Mouse (Mus musculus) kidney, embryonic 14.5 days (tissue): ENCODE results near the gene Fscn3. TPM values are rescaled to one million over a fixed set of nuclear protein-coding genes. Genes with fewer than 3 reads are reported as not detected.
A peak's percentile ranks its signal among the peaks of the same experiment; 100 is the strongest.

Source experiments
- ATAC-seq: fragments of 200-750 bp; cut with Nextera tagmentation; 2 replicates; pipeline ENCODE4 v1.8.0; 2017; ENCODE audit warnings: moderate number of reproducible peaks, mild to moderate bottlenecking, moderate TSS enrichment, moderate library complexity; ENCODE audit not compliant: low FRiP score, low TSS enrichment
- H3K27ac ChIP-seq: fragments of 300-500 bp; sonication (generic); 2 replicates; pipeline ENCODE4 v1.5.1; 2014; ENCODE audit warnings: low read depth, mild to moderate bottlenecking, low read length, moderate library complexity, mixed read lengths
- H3K27me3 ChIP-seq: fragments of 300-500 bp; sonication (generic); 2 replicates; pipeline ENCODE4 v1.6.1; 2014; ENCODE audit warnings: mild to moderate bottlenecking, low read length; ENCODE audit not compliant: control insufficient read depth, insufficient read depth
- H3K36me3 ChIP-seq: fragments of 300-500 bp; sonication (generic); 2 replicates; pipeline ENCODE4 v1.6.1; 2014; ENCODE audit warnings: low read length, mixed read lengths; ENCODE audit not compliant: control insufficient read depth, insufficient read depth
- H3K4me1 ChIP-seq: fragments of 300-500 bp; sonication (generic); 2 replicates; pipeline ENCODE4 v1.6.1; 2014; ENCODE audit warnings: low read length, mixed read lengths; ENCODE audit not compliant: control insufficient read depth, insufficient read depth
- H3K4me2 ChIP-seq: fragments of 300-500 bp; sonication (generic); replicated peaks from 2 replicates; pipeline ENCODE4 v1.6.1; 2014; ENCODE audit warnings: low read depth, mild to moderate bottlenecking, low read length
- H3K4me3 ChIP-seq: fragments of 300-500 bp; sonication (generic); 2 replicates; pipeline ENCODE4 v1.5.1; 2014; ENCODE audit warnings: mild to moderate bottlenecking, low read length
- H3K9ac ChIP-seq: fragments of 300-500 bp; sonication (generic); 2 replicates; pipeline ENCODE4 v1.6.1; 2014; ENCODE audit warnings: low read depth, mild to moderate bottlenecking, low read length, moderate library complexity
- H3K9me3 ChIP-seq: fragments of 300-500 bp; sonication (generic); 2 replicates; pipeline ENCODE4 v1.6.1; 2016; ENCODE audit warnings: low read length; ENCODE audit not compliant: control insufficient read depth
- WGBS: fragments of 180-500 bp; shearing (Covaris S2); extraction: QIAGEN DNeasy Blood & Tissue Kit; methylation state at CpG from one replicate; pipeline ENCODE4 v1.1.7; 2014; 5-methylcytosine and 5-hydroxymethylcytosine counted together
- polyA plus RNA-seq: library from polyadenylated mRNA; unstranded; fragments of >200 nt; fragmentation: Nextera tagmentation; extraction: Ambion mirVana; gene quantifications from 2 replicates; pipeline ENCODE4 v1.2.1, GENCODE M21; 2014

The Fscn3 gene
- polyA plus RNA-seq, 1 experiment from 2014 or later = not detected

DNA sequence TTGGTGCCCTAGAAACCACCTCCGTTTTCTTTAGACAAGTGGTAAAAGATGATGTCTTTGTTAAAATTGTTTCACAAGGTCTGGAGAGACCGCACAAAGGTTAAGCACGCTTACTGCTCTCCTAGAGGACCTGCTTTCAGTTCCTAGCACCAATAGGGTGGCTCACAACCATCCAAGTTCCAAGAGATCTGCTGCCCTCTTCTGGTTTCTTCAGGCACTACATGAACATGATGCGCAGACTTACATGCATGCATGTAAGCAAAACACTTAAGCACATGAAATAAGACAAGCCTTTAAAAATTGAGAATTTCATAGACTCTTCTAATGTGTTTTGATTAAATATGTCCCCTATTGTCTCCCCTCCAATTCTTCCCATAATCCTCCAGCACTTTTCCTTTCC lies 27.8 kb upstream of the Fscn3 start:
- no peak for ATAC-seq
- no peak overlapping the region for H3K9ac ChIP-seq
- 92% methylated on average over 4 of the region's 4 CpGs for WGBS
- H3K4me2 ChIP-seq = no peak overlapping the region
- H3K27ac ChIP-seq = no peak overlapping the region
- H3K27me3 ChIP-seq = peaks cover 22% of the 10 kb centered on the region; the same call in 1 of the 2 replicates
- no peaks in the 10 kb centered on the region for H3K4me1 ChIP-seq
- peaks cover 5% of the 10 kb centered on the region; the same call in 1 of the 2 replicates for H3K9me3 ChIP-seq
- H3K36me3 ChIP-seq = no peaks in the 10 kb centered on the region
- no peak overlapping the region for H3K4me3 ChIP-seq

DNA sequence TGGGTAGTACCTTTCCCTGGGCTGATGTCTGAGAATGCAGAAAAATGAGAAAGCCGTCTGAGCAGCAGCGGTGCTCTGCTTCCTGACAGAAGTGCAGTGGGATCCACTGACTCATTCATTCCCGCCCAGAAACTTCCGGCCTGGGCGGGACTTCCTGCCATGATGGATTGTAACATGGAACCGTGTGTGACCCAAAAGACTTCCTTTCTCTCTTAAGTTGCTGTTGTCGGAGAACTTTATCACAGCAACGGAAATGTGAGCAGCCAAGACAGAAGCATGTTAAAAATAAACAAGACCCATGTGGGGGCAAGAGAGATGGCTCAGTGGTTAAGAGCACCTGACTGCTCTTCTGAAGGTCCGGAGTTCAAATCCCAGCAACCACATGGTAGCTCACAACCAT lies 17.5 kb upstream of the Fscn3 start:
- Histone ChIP-seq H3K9me3 (no peaks in the 10 kb centered on the region), H3K4me2 (no peak overlapping the region), H3K4me1 (no peaks in the 10 kb centered on the region), H3K27ac (no peak overlapping the region), H3K4me3 (no peak overlapping the region), H3K27me3 (no peaks in the 10 kb centered on the region), H3K36me3 (peaks cover 1% of the 10 kb centered on the region; the same call in 1 of the 2 replicates), H3K9ac (no peak overlapping the region)
- no peak for ATAC-seq
- WGBS = 76% methylated on average over 9 of the region's 9 CpGs

DNA sequence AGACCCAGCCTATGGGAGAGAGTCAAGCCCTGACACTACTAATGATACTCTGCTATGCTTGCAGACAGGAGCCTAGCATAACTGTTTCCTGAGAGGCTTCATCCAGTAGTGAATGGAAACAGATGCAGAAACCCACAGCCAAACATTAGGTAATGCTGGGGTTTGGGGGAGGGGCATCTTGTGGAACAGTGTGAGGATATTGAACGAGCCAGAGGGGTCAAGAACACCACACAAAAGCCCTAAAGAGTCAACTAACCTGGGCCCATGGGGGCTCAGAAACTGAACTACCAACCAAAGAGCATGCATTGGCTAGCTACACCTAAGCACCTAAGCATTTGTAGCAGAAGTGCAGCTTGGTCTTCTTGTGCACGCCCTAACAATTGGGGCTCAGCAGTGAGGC lies 16.4 kb upstream of the Fscn3 start:
- no peaks in the 10 kb centered on the region for H3K4me1 ChIP-seq
- no peak overlapping the region for H3K27ac ChIP-seq
- H3K9ac ChIP-seq = no peak overlapping the region
- no peaks in the 10 kb centered on the region for H3K27me3 ChIP-seq
- H3K4me3 ChIP-seq = no peak overlapping the region
- 88% methylated on average over 2 of the region's 2 CpGs for WGBS
- no peaks in the 10 kb centered on the region for H3K9me3 ChIP-seq
- peaks cover 9% of the 10 kb centered on the region for H3K36me3 ChIP-seq
- no peak overlapping the region for H3K4me2 ChIP-seq
- no peak for ATAC-seq

DNA sequence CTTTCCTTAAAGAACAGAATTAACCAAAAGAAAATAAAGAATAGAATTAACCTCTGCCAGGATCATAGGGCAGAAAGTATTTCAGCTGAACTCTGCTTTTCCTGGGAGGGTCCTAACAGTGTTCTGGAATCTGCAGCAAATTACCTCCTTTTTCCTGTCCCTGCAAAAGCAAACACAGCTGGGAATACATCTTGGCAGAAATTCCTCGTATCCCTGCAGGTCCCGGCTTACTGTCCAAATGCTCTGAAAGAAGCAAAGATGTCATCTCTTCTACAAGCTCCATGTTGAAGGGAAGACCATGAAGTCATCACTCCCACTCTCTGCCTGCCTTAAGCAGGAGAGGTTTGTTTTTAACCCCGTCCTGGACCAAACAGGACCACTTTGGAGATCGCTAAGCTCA lies 10.6 kb upstream of the Fscn3 start:
- Histone ChIP-seq H3K27ac (no peak overlapping the region), H3K4me1 (peaks cover 28% of the 10 kb centered on the region), H3K36me3 (peaks cover 32% of the 10 kb centered on the region), H3K4me3 (no peak overlapping the region), H3K9me3 (no peaks in the 10 kb centered on the region), H3K4me2 (no peak overlapping the region), H3K9ac (no peak overlapping the region), H3K27me3 (no peaks in the 10 kb centered on the region)
- 61% methylated on average over 4 of the region's 4 CpGs for WGBS
- ATAC-seq = no peak

DNA sequence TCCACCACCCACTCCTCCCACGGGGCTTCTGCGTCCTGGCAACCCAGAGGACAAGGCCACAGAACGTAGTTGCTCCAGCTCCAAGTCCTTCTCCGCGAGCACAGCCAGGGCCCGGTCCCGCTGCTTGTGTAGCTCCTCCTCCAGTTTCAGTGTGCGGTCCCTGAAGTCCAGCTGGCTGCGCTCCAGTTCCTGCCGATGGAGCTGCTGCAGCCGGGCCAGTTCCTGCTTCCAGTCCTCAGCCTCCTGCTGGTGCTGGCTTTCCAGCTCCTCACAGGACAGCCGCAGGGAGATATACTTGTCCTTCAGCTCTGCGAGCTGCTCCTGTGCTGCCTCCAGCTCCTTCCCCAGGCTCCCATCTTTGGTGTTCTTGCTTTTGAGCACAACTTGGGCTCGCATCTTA lies 9.1 kb upstream of the Fscn3 start:
- Histone ChIP-seq H3K9ac (no peak overlapping the region), H3K4me2 (peak overlapping the region; percentile 15; the same call in 1 of the 2 replicates), H3K4me1 (peaks cover 30% of the 10 kb centered on the region), H3K27ac (no peak overlapping the region), H3K9me3 (no peaks in the 10 kb centered on the region), H3K27me3 (no peaks in the 10 kb centered on the region), H3K36me3 (peaks cover 32% of the 10 kb centered on the region), H3K4me3 (no peak overlapping the region)
- 66% methylated on average over 14 of the region's 14 CpGs for WGBS
- no peak for ATAC-seq

DNA sequence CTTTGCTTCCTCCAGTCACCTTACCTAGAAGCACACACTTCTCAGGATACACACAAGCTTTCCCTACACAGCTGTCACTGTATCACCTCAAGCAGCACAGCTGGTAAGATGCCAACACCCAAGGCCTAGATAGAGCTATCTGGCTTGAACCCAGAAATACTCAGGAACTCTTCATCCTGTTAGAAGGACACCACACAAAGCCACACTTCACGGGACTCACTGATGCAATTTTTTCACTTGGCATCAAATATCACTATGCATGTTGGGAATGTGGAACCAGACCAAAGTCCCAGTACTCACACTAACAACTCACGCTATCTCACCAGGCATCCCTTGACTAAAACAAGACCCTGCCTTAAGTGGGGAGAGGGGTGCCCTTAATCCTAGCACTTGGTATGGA lies 7.9 kb upstream of the Fscn3 start:
- H3K9me3 ChIP-seq = no peaks in the 10 kb centered on the region
- no peak overlapping the region for H3K27ac ChIP-seq
- no peak for ATAC-seq
- H3K4me2 ChIP-seq = no peak overlapping the region
- peaks cover 30% of the 10 kb centered on the region for H3K4me1 ChIP-seq
- H3K27me3 ChIP-seq = no peaks in the 10 kb centered on the region
- no peak overlapping the region for H3K4me3 ChIP-seq
- H3K36me3 ChIP-seq = peaks cover 32% of the 10 kb centered on the region
- no peak overlapping the region for H3K9ac ChIP-seq
- WGBS = 77% methylated on average over 2 of the region's 2 CpGs

DNA sequence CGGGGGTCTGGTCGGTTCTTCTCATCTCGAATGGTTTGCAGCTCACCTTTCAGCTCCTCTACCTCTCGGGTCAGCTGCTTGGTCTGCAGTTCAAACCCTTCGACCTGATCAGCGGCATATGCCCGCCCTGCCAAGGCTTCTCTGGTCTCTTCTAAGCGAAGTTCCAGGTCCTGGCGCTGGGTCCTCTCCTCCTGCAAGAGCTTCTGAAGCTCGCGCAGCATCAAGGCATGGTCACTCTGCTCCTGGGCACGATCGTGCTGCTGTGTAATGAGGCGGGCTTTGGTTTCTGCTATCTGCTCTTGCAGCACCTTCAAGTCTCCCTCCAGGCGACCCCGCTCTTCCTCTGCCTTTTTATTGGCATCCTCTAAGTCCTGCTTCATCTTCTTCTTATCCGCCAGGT lies 7.2 kb upstream of the Fscn3 start:
- H3K9ac ChIP-seq = 0 out of 2 replicates have a peak overlapping the region, but pooled peaks have one; percentile 0
- H3K36me3 ChIP-seq = peaks cover 27% of the 10 kb centered on the region
- no peak overlapping the region for H3K27ac ChIP-seq
- peaks cover 30% of the 10 kb centered on the region for H3K4me1 ChIP-seq
- WGBS = 80% methylated on average over 17 of the region's 17 CpGs
- H3K9me3 ChIP-seq = no peaks in the 10 kb centered on the region
- H3K27me3 ChIP-seq = no peaks in the 10 kb centered on the region
- ATAC-seq = no peak
- H3K4me3 ChIP-seq = peak overlapping the region; percentile 71
- peak overlapping the region; percentile 75 for H3K4me2 ChIP-seq

DNA sequence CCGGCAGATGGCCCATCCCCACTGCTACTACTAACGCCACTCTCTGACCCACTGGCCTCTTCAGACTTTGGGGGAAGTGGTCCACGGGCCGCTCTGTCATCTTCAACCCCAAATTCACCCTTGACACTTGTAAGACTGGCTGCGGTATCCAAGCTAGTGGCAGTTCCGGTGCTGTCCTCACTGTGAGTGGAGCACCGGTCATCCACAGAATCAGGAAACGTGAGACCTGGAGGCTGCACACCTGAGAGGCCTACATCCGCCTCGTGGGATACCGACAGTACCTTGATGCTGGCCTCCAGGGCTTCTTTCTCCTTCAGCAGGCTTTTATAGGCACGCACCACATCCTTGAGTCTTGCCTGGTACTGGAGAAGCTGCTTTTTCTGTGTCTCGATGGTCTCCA lies 6.7 kb upstream of the Fscn3 start:
- H3K27me3 ChIP-seq = no peaks in the 10 kb centered on the region
- no peaks in the 10 kb centered on the region for H3K9me3 ChIP-seq
- ATAC-seq = no peak
- H3K4me1 ChIP-seq = peaks cover 30% of the 10 kb centered on the region
- peak overlapping the region; percentile 71 for H3K4me3 ChIP-seq
- peak overlapping the region; percentile 75 for H3K4me2 ChIP-seq
- peaks cover 26% of the 10 kb centered on the region for H3K36me3 ChIP-seq
- H3K27ac ChIP-seq = no peak overlapping the region
- 19% methylated on average over 13 of the region's 13 CpGs for WGBS
- H3K9ac ChIP-seq = peak overlapping the region; percentile 77

DNA sequence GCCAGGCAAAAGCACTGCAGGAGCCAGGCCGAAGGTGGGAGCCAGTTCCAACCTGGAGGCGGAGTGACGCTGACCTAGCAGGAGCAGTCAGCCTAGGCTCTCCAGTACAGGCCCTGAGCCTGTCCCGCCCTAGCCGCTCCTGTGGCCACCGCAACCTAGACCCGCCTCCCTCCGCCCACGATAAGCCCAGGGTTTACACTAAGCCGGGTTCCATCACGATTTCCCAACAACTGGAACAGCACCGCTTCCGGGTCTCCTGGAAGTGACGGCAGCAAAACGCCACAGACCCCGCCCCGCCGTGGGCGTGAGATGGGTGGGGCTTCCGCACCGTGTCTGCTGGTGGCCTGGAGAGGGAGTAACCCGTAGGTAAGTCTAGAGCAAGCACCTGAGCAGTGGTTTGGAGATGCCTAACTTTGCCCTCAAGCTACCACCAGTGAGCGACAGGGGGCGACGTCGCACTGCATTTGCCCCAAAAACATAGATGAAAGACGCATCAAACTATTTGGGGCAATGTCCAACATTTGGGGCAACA lies 6.1 kb upstream of the Fscn3 start:
- ATAC-seq = peak; percentile 86
- H3K4me3 ChIP-seq = peak overlapping the region; percentile 71
- H3K9ac ChIP-seq = peak overlapping the region; percentile 77
- H3K27ac ChIP-seq = 0 out of 2 replicates have a peak overlapping the region, but pooled peaks have one; percentile 34
- H3K9me3 ChIP-seq = no peaks in the 10 kb centered on the region
- H3K27me3 ChIP-seq = no peaks in the 10 kb centered on the region
- under 1% methylated on average over 27 of the region's 27 CpGs for WGBS
- peaks cover 30% of the 10 kb centered on the region for H3K4me1 ChIP-seq
- H3K4me2 ChIP-seq = peak overlapping the region; percentile 75
- H3K36me3 ChIP-seq = peaks cover 33% of the 10 kb centered on the region
